Mouse (Mus musculus) lung, adult 2 months (tissue): ENCODE measurements around the gene Rsrc1.
A peak's percentile ranks its signal among the peaks of the same experiment; 100 is the strongest.

Experiments used
- CTCF ChIP-seq: fragments of 200-500 bp; IDR thresholded peaks from 2 replicates; pipeline ENCODE4 v1.5.1; 2011; ENCODE audit warnings: mild to moderate bottlenecking, low read length, control low read depth; ENCODE audit not compliant: insufficient read depth
- POLR2A ChIP-seq: fragments of 200-500 bp; IDR thresholded peaks from 2 replicates; pipeline ENCODE4 v1.6.1; 2011; ENCODE audit warnings: low read depth, mild to moderate bottlenecking, control low read depth, low read length, borderline replicate concordance; ENCODE audit errors: extremely low read depth

DNA sequence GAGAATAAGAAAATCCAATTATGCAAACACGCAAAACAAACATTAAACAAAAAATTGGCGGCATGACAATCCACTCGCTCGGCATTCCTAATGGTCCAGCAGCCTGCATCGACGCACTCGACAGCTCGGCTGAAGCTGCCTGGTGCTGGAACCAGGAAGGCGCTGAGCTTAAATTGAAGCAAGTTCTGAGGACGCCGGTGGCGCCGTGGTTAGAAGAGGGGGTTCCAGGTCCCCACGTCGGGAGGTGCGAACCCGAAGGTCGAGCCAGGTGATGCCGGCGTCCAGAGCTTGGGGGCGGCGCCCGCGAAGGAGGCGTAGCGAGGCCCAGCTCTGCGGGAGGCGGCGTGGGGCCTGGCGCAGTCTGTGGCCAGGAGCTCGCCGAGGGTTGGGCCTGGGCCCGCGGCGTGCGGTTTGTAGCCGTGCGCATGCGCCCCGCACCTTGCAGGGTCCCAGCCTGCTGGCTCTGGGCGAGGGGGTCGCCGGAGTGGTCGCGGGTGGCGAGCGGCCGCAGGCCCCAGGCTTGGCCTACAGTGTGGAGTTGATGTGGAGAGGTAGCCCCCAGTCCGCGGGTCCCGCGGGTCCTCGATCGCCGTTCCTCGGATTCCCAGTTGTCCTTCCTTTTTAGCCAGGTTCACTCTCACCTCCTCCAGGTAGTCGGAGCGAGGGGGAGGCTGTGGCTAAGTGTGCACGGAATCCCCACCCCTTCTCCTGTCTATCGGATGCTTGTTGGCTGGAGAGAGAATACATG, 4.5 kb downstream of the Rsrc1 start:
- TF ChIP-seq CTCF (no peak), POLR2A (peak; percentile 49; the same call in 1 of the 2 replicates)
